Mouse (Mus musculus) left cerebral cortex, adult 18-20 months (tissue): ENCODE results near the gene Olfr640. TPM values are rescaled to one million over a fixed set of nuclear protein-coding genes. Genes with fewer than 3 reads are reported as not detected.

Source experiments
- DNase-seq, 2 experiments: peaks; one replicate each; pipeline ENCODE4 v3.0.0; 2021 to 2022; ENCODE audit warnings: low spot score in 2 of 2, mixed read lengths in 1 of 2
- long read RNA-seq, 2 experiments: library from polyadenylated mRNA; stranded (forward); transcript quantifications; one replicate each; pipeline ENCODE4 v2.0.0; 2021
- total RNA-seq, 2 experiments: library from RNA; stranded (reverse); gene quantifications; 2 replicates each; pipeline ENCODE4 v1.2.3; 2021

Olfr640 gene
- total RNA-seq: not detected
- long read RNA-seq, experiment 1: 0 reads
- long read RNA-seq, experiment 2: 0 reads

GRCm38 (mm10) chr7:104025473-104025872 is at the start of gene Olfr640:
Gene Olfr640, minus strand, starts transcription at chr7:104025573.
- no peak for DNase-seq

- DNase-seq: no peak
Measured at GRCm38 (mm10) chr7:104071769-104072168, 46.4 kb upstream of the Olfr640 start, which contains the start of gene Olfr644. Gene Olfr644, minus strand, starts transcription at chr7:104071869.

GRCm38 (mm10) chr7:104061345-104061744 is 36.0 kb upstream of the Olfr640 start, which contains the start of gene 4930516K23Rik:
Gene 4930516K23Rik, minus strand, starts transcription at chr7:104061445.
- no peak for DNase-seq

GRCm38 (mm10) chr7:104059215-104059614 is 33.8 kb upstream of the Olfr640 start:
- no peak for DNase-seq

DNA sequence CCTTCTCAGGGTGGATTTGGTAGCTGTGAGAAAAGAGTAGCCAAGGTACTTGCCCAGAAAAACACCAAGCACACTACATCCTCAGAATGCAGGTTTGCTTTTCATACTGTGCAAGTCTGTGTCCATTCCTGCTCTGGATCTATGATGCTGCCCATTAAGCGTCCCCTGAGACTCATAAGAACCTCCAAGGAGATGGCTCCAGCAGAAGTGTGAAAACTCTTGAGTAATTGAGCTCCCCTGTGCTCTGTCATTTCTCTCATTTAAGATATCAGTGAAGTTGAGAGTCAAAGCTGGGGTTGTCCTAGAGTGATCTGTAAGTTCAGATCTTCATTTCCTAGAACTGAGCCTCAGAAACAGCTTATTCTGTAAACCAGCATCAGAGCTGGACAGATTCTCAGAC is 27.2 kb upstream of the Olfr640 start, which contains the start of gene Olfr642:
Gene Olfr642 (minus strand): TSS at position 101 of the 400 bp plus-strand sequence.
- DNase-seq: no peak

GRCm38 (mm10) chr7:104050745-104051144 is 25.4 kb upstream of the Olfr640 start:
- no peak for DNase-seq

- DNase-seq: no peak
Measured at GRCm38 (mm10) chr7:104035145-104035544, 9.8 kb upstream of the Olfr640 start, which contains the start of gene Olfr641. Gene Olfr641, plus strand, starts transcription at chr7:104035445.

DNA sequence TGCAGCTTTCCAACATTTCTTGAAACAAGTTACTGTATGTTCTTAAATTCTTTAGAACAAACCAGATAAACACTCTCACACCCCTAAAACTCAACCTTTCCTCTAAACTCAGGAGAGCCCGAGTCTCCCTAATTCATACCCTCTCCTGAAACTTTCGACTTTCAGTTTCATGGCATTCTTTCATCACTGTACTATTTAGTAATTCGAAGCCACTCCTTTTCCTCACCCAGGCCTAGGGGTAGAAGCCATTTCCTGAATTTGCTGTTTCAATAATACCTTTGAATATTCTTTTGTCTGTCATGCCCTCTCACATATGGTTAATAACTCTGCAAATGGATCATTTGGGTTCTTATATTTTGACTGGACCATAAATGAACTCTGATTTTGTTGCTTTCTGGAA is 1.6 kb upstream of the Olfr640 start:
- DNase-seq: no peak

DNA sequence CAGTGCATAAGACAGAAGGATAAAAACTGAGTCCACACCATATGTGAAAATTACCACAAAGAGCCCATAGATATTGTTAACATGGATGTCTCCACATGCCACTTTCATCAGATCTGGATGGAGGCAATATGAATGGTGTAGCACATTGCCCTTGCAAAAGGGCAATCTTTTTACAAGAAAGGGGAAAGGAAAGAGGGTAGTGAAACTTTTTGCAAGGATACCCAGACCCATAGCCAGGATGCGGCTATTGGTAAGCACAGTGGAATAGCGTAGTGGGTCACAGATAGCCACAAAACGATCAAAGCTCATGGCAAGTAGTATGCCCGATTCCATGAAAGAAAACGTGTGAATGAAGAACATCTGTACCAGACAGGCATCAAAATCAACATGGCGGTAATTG is 3.7 kb downstream of the Olfr640 start:
- DNase-seq: no peak

DNA sequence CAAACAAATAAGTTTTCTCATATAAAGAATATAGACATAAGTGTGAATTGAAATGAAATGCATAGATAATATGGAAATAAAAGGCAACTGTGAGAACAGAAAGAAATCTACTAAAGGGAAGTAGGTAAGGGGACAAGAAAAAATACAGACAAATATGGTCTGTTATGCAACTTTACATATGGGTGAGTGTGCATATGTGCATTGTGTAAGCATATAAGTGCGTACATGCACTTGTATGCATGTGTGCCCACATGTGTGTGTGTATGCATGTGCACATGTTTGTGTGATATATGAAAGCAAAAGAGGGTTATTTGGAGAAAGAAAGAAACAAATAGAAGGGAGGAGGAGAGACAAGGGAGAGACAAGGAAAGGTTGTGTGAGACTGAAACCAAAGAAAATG is 6.4 kb downstream of the Olfr640 start:
- no peak for DNase-seq

- no peak for DNase-seq
Measured at GRCm38 (mm10) chr7:104017203-104017602, 8.2 kb downstream of the Olfr640 start, which contains the start of gene Olfr639. Gene Olfr639, minus strand, starts transcription at chr7:104017303.

- DNase-seq: no peak
Measured at GRCm38 (mm10) chr7:103999124-103999523, 26.2 kb downstream of the Olfr640 start.

DNA sequence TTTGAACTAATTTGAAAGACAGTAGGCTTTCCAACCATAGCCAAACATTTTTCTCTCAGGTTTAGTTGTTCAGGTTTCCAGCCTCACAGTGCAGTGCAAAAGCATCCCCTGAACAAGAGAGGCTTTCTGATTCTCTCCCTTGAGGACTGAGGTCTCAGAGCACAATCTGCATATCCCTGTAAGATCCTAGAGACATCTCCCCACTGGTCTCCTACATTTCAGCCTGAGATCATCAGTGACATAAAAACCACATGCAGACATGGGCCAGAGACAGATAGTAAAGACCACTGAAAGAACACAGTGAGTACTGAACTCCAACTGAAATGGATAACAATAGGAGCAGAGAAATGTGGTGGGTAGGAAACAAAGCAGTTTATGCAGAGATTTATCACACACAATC is 26.9 kb downstream of the Olfr640 start, which contains the start of gene Olfr638:
Gene Olfr638 (plus strand): TSS at position 301 of the 400 bp plus-strand sequence.
- no peak for DNase-seq

- DNase-seq: no peak
Measured at GRCm38 (mm10) chr7:103971782-103972181, 53.6 kb downstream of the Olfr640 start.

GRCm38 (mm10) chr7:103970852-103971251 is 54.5 kb downstream of the Olfr640 start, which contains the start of gene Olfr635:
Gene Olfr635, plus strand, starts transcription at chr7:103971152.
- no peak for DNase-seq

Other genes with a start within 250 kb of the Olfr640 start
- not detected for gene Olfr68, start 245.9 kb downstream of the Olfr640 start, total RNA-seq
- not detected for gene Olfr67, start 233.8 kb downstream of the Olfr640 start, total RNA-seq
- gene Hbb-bt, start 211.6 kb downstream of the Olfr640 start, total RNA-seq: 10 to 100 TPM; 40.8 to 52.6 TPM
- gene Hbb-bs, start 197.5 kb downstream of the Olfr640 start, total RNA-seq: 100 to 1,000 TPM; 337 to 460 TPM
- not detected for gene Hbb-bh2, start 185.1 kb downstream of the Olfr640 start, total RNA-seq
- not detected for gene Hbb-bh1, start 182.4 kb downstream of the Olfr640 start, total RNA-seq
- not detected for gene Hbb-y, start 172.4 kb downstream of the Olfr640 start, total RNA-seq
- gene Olfr66, start 139.3 kb downstream of the Olfr640 start, total RNA-seq: not detected
- not detected for gene Olfr64, start 131.1 kb downstream of the Olfr640 start, total RNA-seq
- not detected for gene Olfr65, start 122.1 kb downstream of the Olfr640 start, total RNA-seq
- not detected for gene Olfr631, start 96.7 kb downstream of the Olfr640 start, total RNA-seq
- gene Olfr632, start 91.2 kb downstream of the Olfr640 start, total RNA-seq: not detected
- not detected for gene Olfr633, start 81.1 kb downstream of the Olfr640 start, total RNA-seq
- gene Olfr635, start 54.4 kb downstream of the Olfr640 start, total RNA-seq: under 1 TPM in 1 of 2 experiments, not detected in 1; 0.05 TPM
- gene Olfr638, start 26.8 kb downstream of the Olfr640 start, total RNA-seq: not detected
- under 1 TPM; 0.07 to 0.09 TPM for gene Olfr639, start 8.3 kb downstream of the Olfr640 start, total RNA-seq
- gene Olfr641, start 9.9 kb upstream of the Olfr640 start, total RNA-seq: not detected
- gene Olfr642, start 27.1 kb upstream of the Olfr640 start, total RNA-seq: not detected
- not detected for gene 4930516K23Rik, start 35.9 kb upstream of the Olfr640 start, total RNA-seq
- not detected for gene Olfr644, start 46.3 kb upstream of the Olfr640 start, total RNA-seq
- gene Olfr645, start 59.9 kb upstream of the Olfr640 start, total RNA-seq: not detected
- not detected for gene Olfr646, start 79.3 kb upstream of the Olfr640 start, total RNA-seq
- not detected for gene Ubqln5, start 104.3 kb upstream of the Olfr640 start, total RNA-seq
- not detected for gene Olfr643, start 111.8 kb upstream of the Olfr640 start, total RNA-seq
- not detected for gene Ubqln3, start 117.7 kb upstream of the Olfr640 start, total RNA-seq
- not detected for gene Ubqlnl, start 125.0 kb upstream of the Olfr640 start, total RNA-seq
- not detected for gene Olfm5, start 139.3 kb upstream of the Olfr640 start, total RNA-seq
- under 1 TPM; 0.21 to 0.26 TPM for gene Olfr648, start 157.8 kb upstream of the Olfr640 start, total RNA-seq
- not detected for gene Olfr649, start 170.4 kb upstream of the Olfr640 start, total RNA-seq
- not detected for gene Trim6, start 193.2 kb upstream of the Olfr640 start, total RNA-seq
- 1 to 10 TPM in 1 of 2 experiments, under 1 TPM in 1; 1.00 to 1.3 TPM for gene Trim34a, start 218.9 kb upstream of the Olfr640 start, total RNA-seq